Mouse (Mus musculus) spleen, adult 18-20 months (tissue): ENCODE measurements around the gene Mecp2.

Experiments used
- DNase-seq, 2 experiments: peaks; one replicate each; pipeline ENCODE4 v3.0.0; 2022; ENCODE audit warnings: mixed read lengths in 2 of 2

Mecp2 gene

DNA sequence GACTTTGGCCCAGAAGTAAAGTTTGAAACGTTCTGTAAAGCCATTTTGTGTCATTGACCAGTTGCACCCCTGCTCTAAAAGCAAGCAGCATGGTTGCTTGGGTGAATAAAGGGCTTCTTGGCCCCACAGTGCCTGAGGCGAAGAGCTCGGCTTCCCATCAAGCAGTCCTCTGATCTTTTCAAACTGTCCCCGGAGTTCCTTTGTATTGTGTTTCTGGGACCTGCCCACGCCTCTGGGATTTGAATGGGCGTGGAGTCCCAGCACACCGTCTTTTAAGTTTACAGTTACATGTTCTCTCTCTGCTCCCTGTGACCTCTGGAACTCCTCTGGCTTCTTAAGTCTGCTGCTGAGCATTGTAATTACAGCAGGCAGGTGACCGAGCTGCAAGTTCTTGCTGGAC, 127.1 kb downstream of the Mecp2 start:
- no peak for DNase-seq

DNA sequence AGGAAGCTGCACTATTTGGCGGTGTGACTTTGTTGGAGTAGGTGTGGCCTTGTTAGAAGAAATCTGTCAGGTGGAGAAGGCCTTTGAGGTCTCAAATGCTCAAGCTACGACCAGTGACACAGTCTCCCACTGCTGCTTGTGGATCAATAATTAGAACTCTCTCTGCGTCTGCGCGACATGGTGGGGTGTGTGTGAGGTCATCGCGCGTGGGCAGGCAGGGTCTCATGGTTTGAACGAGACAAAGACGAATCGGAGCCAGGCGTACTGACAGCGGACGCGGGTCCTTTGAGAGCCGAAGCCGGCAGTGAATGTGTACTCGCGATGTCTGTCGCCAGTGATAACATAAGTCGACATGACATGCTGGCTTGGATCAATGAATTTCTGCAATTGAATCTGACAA, 128.8 kb downstream of the Mecp2 start:
- DNase-seq: no peak

DNA sequence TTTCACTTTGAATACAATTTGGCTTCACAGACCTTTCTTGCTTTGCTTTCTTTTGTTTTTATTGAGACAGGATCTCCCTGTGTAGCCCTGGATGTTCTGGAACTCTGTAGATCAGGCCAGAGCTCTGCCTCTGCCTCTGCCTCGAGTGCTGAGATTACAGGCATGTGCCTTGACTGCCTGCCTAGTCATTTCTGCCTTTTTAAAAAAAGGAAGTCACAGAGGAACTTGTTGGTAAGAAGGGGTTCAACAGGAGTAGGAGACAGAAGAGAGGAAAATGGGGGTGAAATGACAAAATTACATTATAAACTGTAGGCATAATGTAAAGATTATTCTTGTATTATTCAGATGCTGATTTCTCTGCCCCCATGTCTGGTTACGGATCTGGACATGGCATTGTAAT, 131.5 kb downstream of the Mecp2 start:
- DNase-seq: no peak

DNA sequence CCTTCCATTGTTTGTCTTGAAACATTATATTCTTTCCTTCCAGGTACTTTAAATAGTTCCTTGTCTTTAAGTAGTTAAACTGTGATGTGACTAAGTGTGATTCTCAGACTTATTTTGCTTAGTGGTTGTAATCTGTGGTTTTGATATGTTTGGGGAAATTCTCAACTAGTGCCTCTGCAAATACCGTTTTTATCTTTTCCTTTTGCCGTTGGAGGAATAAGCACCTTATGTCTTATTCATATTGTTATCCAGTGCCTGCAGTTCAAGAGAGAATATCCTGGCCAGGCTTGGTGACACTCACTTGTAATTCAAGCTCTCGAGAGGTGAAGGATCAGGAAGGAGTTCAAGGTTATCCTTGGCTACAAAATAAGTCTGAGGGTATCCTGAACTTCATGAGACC, 134.1 kb downstream of the Mecp2 start:
- no peak for DNase-seq

DNA sequence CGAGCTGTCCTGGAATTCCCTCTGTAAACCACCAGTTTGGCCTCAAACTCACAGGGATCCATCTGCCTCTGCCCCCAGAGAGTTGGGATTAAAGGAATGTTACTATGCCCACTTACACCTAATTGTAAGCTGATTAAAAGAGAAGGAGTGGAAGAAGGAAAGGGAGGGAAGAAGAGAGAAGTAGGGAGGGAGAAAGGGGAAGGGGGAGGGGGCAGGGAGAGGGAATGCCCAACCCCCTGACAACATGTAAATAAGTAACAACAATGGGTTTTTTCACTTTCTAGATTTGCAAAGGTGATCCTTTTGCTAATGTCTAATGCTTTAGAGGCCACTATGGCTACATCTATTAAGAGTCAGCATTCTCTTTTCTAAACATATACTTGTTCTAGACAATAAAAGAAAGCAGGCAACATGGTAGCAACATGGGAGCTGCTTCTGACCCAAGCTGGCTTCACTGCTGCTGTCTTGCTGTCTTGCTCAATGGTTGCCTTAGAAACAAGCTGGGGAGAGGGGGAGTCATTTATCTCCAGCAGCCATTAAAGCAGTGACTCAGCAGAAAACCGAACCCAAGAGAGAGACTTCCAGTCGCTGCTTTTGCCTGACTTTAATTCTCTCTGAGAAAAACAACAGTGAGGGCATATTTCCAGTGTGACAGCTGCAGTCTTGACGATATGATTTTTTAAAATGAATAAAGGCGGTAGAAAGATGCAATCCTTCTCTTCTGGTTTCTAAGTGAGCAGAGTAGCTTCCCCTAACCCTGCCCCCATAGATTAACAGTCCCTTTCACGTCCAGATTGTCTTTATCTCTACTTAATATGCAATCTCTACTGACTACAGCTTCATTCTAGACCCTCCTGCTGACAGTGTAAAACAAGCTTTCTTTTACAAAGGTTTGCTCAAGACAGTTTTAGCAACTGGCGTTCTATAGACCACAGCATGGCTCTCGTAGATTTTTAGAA, 136.0 kb downstream of the Mecp2 start:
- DNase-seq: no peak

DNA sequence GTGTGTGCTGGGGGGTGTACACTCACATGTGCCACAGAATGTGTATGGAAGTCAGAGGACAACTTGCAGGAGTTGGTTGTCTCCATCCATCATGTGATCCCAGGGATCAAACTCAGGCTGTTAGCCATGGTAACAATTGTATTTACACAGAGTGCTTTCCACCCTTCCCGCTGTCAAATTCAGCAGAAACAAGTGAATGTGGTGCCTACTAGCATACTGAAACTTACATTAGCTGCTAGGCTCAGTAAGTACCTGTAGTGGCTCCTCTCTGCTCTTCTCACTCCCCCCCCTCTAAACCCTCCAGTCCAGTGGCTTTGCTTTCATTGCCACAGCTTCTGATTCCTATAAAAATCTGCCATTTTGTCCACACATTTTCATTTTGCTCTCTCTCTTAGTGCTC, 157.4 kb downstream of the Mecp2 start:
- no peak for DNase-seq
